Mouse (Mus musculus) T-cell, adult 2 months (primary cell): ENCODE results near the gene Lhfp.
"Not testable (repeated sequence)": the region's sequence is repeated elsewhere in the genome, so short reads cannot be mapped to it uniquely, and the experiment has no call there.

Source experiments
- DNase-seq: peaks from one replicate; pipeline ENCODE4 v3.0.0; 2022; ENCODE audit warnings: low spot score

Lhfp gene

GRCm38 (mm10) chr3:53213746-53214271 lies 172.5 kb downstream of the Lhfp start:
- DNase-seq = no peak

- no peak for DNase-seq
Observed at GRCm38 (mm10) chr3:53214386-53214785, 173.1 kb downstream of the Lhfp start.

DNA sequence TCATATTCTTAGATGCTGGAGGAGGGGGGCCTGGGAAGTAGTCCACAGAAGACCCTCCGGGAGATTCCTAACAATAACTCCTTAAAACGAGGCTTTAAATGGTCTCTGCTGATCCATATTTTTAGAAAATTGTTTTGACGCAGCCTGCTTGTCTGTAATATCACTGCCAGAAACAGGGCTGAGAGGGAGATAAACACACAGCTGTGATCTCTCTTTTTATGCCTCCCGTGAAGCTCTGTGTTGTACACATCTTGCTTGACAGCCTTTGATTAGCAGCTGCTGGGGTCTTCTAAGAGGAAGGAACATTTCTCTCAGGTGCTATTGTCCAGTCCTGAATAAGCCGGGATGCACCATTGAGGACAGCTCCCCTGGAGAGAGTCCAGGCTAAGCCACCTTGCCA lies 176.4 kb downstream of the Lhfp start:
- no peak for DNase-seq

DNA sequence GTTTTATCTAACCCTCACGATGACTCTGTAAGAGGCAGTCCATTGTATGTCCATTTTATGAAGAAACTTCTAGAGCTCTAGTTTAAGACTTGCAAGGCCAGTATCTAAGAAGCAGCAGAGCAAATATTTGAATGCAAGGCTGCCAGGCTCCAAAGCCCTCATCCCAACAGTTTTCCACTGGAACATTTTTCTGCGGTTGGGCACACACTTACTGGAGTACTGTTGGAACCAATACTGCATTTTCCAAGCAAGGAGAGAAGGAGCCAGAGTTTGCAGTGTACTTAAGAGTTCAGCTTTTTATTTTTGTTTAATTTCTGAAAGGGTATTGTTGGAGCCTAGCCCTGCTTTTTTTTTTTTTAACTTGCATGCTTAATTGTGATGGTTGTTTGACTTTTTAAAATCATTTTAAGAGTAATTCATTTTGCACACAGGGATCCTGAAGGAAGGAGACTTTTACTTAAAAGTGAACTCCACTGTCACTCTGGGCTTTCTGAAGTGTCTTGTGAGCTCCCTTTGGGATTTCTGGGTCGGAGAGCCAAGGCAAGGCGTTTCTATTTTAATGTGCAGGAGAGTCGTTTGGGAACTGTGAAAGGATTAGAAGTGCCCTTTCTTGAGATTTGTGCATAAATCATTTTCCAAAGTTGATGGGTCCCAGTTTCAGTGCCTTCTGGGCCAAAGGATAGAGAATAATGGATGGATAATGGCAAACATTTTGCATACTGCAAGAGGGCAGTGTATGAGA lies 180.4 kb downstream of the Lhfp start:
- no peak for DNase-seq

GRCm38 (mm10) chr3:53224141-53224540 lies 182.8 kb downstream of the Lhfp start:
- DNase-seq = no peak

DNA sequence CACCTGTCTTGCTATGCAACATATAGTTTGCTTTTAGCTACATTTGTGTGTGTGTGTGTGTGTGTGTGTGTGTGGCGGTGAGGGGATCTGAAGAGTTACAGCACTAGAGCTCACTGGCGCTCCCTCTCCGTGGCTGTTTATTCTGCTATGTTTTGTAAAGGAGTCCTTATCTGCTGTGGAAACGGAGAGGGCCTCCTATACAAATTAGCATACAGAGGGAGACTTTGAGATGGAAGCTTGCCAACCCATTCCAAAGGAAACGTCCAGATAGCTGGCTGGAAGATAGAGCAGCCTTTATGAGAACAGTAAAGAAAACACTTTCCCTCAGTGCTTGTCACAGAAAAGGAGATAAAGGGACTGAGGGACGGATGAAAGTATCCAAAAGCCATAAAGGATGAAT lies 184.4 kb downstream of the Lhfp start:
- no peak for DNase-seq

DNA sequence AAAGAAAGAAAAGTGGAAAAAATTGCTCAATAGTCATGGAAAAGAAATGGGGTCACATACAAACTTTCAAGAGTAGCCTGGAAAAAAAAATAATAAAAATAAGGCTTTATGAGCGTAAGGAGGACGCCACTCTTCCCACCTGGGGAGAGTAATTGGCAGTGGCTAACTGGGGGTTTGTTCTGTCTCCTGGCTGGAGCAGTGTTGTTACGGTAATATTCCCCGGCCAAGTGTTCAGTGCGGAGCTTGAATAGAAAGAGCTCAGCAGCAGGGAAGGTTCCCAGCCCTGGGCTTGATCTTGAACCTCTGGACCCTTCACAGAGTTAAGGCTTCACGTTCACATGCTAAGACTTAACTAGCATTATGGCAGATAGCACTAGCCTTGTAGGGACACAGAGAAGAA lies 184.9 kb downstream of the Lhfp start:
- no peak for DNase-seq

- no peak for DNase-seq
Observed at GRCm38 (mm10) chr3:53227866-53228265, 186.5 kb downstream of the Lhfp start.

DNA sequence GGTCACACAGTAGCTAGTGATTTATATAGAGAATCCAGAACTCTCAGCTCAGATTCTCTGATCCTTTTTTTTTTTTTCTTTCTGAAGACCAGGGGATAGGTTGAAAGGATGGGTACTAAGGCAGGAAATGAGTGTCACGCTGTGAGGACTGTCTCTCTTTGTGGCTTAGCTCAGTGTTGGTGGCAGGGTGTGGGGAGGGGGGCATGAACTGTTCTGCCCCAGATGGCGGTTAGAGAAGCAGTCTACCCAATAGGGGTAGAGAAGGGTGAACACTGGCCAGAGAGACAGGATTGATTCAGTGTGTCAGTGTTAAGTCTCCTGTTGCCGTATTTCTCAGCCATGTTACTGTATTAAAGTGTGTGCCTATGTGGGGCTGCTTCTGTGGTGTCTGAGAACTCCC lies 189.2 kb downstream of the Lhfp start:
- DNase-seq = no peak

DNA sequence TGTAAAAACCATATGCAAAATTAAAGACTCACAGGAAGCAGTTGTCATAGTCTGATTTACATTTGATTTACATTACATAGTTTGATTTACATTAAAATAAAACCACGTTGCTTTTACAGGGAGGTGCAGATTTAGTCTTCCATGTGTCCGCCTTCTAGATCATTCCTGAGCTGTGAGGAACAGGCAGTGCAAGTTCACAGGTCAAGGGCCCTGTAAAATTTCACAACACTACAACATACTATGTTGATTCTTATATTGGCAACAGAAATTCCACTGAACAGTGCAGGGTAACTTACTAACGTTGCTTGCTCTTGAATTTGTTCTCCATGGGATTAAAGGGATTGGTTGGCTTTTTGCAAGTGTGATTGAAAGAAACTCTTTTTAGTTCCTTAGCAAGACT lies 189.8 kb downstream of the Lhfp start:
- DNase-seq = no peak

DNA sequence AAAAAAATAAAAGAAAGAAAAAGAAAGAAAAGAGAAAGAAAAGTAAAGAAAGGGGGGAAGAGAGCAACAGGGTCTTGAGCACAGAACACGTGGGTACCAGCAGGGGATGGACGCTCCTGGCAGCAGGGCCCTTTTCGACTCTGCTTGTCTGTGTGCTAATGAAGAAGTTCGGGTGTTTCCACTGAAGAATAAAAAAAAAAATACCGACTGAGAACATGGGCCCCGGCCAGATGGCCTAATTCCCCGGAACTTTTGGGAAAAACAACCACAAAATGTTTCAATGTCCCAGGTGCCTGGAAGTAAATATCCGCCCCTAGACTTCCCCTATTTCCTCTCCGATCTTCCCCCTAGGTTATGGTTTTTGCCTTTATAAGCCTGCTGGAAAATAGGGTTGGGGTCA lies 191.1 kb downstream of the Lhfp start:
- DNase-seq = not testable (repeated sequence)

DNA sequence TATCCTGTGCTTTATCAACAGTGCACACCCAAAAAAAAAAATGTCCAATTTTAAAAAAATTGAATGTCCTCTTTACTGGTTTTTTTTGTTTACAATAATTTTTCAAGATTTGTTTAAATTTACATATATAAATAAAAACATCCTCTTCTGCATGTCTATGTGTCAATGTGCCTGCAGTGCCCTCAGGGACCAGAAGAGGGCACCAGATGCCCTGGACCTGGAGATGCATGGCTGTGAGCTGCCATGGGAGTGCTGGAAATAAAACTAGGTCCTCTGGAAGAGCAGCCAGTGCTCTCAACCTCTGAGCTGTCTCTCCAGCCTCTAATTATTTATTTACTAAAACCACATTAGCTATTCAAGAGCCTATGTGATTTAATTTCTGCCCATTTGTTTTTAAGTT lies 193.4 kb downstream of the Lhfp start:
- DNase-seq = no peak

DNA sequence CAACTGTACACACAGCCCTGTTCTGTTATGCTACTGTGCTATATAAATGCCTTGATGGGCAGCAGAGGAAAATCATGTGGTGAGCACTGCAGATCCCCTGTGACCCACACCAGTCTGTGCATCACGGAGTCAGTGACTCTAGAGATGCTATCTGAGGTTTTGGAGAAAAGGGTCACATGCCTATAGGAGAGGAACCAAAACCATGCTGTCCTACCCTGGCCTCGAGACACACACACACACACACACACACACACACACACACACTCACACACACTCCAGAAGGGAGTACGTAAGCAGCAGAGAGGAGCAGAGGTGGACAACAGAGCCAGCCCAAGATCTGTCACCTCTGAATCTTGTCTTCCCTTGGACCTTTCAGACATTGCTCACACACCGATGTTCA lies 195.1 kb downstream of the Lhfp start:
- DNase-seq = no peak

- no peak for DNase-seq
Observed at GRCm38 (mm10) chr3:53240150-53240549, 198.8 kb downstream of the Lhfp start.

DNA sequence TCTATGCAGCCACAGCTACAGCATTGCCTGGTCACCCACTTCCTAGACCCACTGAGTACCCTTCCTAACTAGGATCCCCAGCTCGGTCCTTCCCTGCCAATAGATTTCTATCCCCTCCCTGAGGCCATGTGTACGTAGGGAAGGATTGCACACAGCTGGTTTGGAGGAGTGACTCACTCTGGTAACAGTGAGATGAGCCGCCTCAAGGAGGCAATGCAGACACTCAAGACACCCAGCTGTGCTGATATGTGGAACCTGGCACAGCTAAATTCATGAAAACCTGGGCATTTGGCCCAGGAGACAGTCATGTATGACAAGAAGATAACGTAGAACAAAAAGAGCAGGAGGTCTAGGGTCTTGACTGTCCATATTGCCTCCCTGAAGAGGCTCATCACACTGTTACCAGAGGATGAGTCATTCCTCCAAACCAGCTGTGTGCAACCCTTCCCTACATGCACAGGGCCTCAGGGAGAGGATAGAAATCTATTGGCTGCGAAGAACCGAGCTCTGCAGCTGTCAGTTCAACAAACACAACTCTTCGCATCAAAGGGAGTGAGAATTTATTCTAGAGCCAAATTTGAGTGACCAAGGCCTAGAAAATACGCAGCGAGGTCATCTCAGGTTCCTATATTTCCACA lies 204.4 kb downstream of the Lhfp start:
- no peak for DNase-seq

DNA sequence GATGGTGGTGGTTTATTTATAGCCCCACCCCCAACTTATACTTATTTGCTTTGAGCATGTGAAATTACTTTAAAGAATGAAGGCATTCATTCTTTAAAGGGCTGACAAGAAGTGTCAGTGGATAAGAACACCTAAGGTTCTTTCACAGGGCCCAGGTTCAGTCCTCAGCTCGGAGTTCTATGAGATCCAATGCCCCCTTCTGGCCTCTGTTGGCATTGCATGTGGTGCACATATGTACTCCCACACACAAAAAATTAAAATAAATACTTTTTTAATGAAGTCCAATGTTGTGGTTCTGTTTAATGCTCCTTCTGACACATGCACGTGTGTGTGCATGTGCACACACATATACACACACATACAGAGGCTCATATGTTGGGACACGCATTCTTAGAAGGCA lies 205.8 kb downstream of the Lhfp start:
- DNase-seq = peak; percentile 9

DNA sequence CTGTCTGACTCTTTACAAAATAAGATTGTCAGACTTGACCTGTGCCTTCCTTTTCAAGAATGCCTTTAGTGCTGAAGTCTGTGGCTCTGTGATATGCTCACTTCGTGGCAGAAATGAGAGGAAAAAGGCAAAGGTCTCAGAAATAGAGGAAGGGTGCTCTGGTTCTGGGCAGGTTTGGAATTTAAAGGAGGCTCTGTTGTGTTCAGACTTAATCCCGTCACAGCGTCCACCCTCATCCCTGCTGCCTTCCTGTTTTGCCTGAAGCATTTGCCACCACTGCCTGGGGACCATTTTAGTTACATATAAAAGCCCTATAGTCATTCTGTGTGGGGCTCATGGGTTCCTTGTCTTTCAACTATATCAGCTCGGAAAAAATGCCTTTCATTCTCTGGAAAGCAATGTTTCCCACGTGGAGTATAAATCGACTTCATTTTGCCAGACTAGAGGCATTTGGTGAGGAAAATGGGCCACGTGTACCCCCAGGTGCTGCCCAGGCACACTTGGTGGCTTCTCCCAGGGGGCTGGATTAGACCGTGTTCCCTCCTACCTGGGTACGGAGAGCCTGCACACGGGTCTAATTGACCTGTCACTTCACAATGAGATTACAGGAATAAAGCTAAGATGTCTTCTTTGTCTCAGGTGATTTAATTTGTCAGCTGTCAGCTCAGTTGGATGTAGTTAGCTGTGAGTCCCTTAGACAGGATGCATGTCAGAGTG lies 207.0 kb downstream of the Lhfp start:
- no peak for DNase-seq

- no peak for DNase-seq
Observed at GRCm38 (mm10) chr3:53252556-53252955, 211.2 kb downstream of the Lhfp start.

DNA sequence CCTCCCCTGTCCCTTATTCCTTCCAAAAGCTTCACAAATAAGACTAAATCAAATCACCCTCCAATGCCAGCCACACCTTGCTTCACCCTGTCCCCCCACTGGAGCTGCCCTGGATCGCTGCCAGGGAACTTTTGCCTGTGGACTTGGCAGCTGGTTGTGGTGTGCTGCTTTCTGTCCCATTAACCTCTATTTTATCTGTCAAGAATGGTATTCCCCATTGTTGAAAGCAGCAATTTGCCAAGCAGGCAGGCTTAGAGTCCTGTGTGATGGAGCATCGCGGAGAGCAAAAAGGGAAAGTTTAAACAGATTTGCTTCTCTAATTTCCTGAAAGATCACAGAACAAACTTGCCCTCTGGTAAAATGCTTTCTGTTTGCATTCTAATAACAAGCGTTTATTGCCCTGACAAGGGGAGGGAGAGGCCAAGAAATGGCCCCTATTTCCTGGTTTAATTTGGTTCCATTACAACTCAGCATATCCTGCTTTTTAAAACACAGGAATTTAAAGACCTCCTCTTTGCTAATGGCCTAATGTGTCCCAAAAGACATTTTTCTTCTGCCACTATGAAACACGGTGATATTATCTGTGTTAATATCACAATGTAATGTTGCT lies 212.0 kb downstream of the Lhfp start:
- DNase-seq = no peak

- DNase-seq = peak; percentile 16
Observed at GRCm38 (mm10) chr3:53258657-53259158, 217.4 kb downstream of the Lhfp start.

DNA sequence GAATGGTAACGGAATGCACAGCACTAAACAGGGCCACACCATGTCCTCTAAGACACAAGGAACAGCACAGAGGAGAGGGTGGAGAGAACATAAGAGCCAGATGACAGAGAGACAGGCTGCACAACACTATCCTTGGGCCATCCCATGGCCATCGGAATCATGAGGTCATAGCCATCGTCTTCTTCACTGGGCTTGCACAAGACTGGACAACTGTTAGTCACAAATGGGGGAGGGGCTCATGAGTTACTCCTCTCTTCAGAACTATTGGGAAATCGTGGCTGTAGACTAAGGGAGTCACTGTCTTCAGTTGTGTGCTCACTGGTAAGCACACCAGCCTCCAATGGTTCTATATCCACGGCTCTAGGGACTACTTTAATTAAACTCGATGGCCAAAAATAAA lies 224.8 kb downstream of the Lhfp start:
- DNase-seq = no peak

- no peak for DNase-seq
Observed at GRCm38 (mm10) chr3:53267046-53267445, 225.7 kb downstream of the Lhfp start.
